Mouse (Mus musculus): ENCODE results near the gene Gm49358. TPM values are rescaled to one million over a fixed set of nuclear protein-coding genes. Genes with fewer than 3 reads are reported as not detected.

Gm49358 gene
- polyA plus RNA-seq, 1 experiment from 2014 or later, result not detected

- Histone ChIP-seq H3K9me3 (replicated peaks; ENCODE audit: control insufficient read depth, low read length) (no peaks in the 10 kb centered on the region), H3K27ac (ENCODE audit: low read length) (no peak overlapping the region), H3K27me3 (ENCODE audit: control insufficient read depth, insufficient read depth, low read length) (no peaks in the 10 kb centered on the region), H3K4me1 (ENCODE audit: control insufficient read depth, insufficient read depth, low read length) (no peaks in the 10 kb centered on the region), H3K36me3 (ENCODE audit: control insufficient read depth, insufficient read depth, low read length) (no peaks in the 10 kb centered on the region), H3K4me3 (replicated peaks; ENCODE audit: low read length) (no peak overlapping the region), H3K9ac (ENCODE audit: low read length) (no peak overlapping the region), H3K4me2 (ENCODE audit: low read depth, low read length) (no peak overlapping the region)
- 77% methylated on average over 4 of the region's 4 CpGs for WGBS
- ATAC-seq (ENCODE audit: insufficient read depth, low FRiP score), result no peak
Measured at GRCm38 (mm10) chr10:86860396-86860795, 96.6 kb downstream of the Gm49358 start.

DNA sequence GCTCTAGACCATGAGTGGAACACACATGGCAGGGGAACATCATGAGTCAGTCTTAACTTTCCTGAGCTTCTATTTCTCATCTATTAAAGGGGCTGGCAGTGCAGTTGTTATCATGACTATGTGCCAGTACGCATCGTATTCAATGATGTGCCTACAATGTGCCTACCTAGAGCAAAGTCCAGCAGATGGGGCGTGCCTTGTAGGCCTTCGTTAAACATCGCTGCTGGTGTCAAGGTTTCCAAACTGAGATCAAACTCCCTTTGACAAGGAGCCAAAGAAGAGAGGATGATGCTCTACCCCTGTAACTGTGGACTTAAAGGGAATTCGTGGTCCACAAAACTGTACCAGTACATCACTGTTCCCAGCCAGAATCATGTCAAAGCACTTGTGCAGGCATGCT lies 98.7 kb downstream of the Gm49358 start:
- Histone ChIP-seq H3K4me3 (replicated peaks; ENCODE audit: low read length) (no peak overlapping the region), H3K36me3 (ENCODE audit: control insufficient read depth, insufficient read depth, low read length) (no peaks in the 10 kb centered on the region), H3K27me3 (ENCODE audit: control insufficient read depth, insufficient read depth, low read length) (no peaks in the 10 kb centered on the region), H3K4me1 (ENCODE audit: control insufficient read depth, insufficient read depth, low read length) (no peaks in the 10 kb centered on the region), H3K27ac (ENCODE audit: low read length) (no peak overlapping the region), H3K9me3 (replicated peaks; ENCODE audit: control insufficient read depth, low read length) (no peaks in the 10 kb centered on the region), H3K4me2 (ENCODE audit: low read depth, low read length) (no peak overlapping the region), H3K9ac (ENCODE audit: low read length) (no peak overlapping the region)
- no peak for ATAC-seq (ENCODE audit: insufficient read depth, low FRiP score)
- 83% methylated on average over 6 of the region's 6 CpGs for WGBS

- Histone ChIP-seq H3K27me3 (ENCODE audit: control insufficient read depth, insufficient read depth, low read length) (no peaks in the 10 kb centered on the region), H3K4me1 (ENCODE audit: control insufficient read depth, insufficient read depth, low read length) (no peaks in the 10 kb centered on the region), H3K4me2 (ENCODE audit: low read depth, low read length) (no peak overlapping the region), H3K9me3 (replicated peaks; ENCODE audit: control insufficient read depth, low read length) (no peaks in the 10 kb centered on the region), H3K27ac (ENCODE audit: low read length) (no peak overlapping the region), H3K4me3 (replicated peaks; ENCODE audit: low read length) (no peak overlapping the region), H3K9ac (ENCODE audit: low read length) (no peak overlapping the region), H3K36me3 (ENCODE audit: control insufficient read depth, insufficient read depth, low read length) (no peaks in the 10 kb centered on the region)
- no peak for ATAC-seq (ENCODE audit: insufficient read depth, low FRiP score)
- 84% methylated on average over 6 of the region's 6 CpGs for WGBS
Measured at GRCm38 (mm10) chr10:86863429-86863828, 99.7 kb downstream of the Gm49358 start.

- no peak for ATAC-seq (ENCODE audit: insufficient read depth, low FRiP score)
- H3K4me2 ChIP-seq (ENCODE audit: low read depth, low read length), result no peak overlapping the region
- H3K9ac ChIP-seq (ENCODE audit: low read length), result no peak overlapping the region
- H3K4me3 ChIP-seq (replicated peaks; ENCODE audit: low read length), result no peak overlapping the region
- 56% methylated on average over 7 of the region's 7 CpGs for WGBS
- no peaks in the 10 kb centered on the region for H3K4me1 ChIP-seq (ENCODE audit: control insufficient read depth, insufficient read depth, low read length)
- H3K27me3 ChIP-seq (ENCODE audit: control insufficient read depth, insufficient read depth, low read length), result no peaks in the 10 kb centered on the region
- no peak overlapping the region for H3K27ac ChIP-seq (ENCODE audit: low read length)
- H3K36me3 ChIP-seq (ENCODE audit: control insufficient read depth, insufficient read depth, low read length), result no peaks in the 10 kb centered on the region
- H3K9me3 ChIP-seq (replicated peaks; ENCODE audit: control insufficient read depth, low read length), result no peaks in the 10 kb centered on the region
Measured at GRCm38 (mm10) chr10:86872121-86872520, 108.3 kb downstream of the Gm49358 start.

DNA sequence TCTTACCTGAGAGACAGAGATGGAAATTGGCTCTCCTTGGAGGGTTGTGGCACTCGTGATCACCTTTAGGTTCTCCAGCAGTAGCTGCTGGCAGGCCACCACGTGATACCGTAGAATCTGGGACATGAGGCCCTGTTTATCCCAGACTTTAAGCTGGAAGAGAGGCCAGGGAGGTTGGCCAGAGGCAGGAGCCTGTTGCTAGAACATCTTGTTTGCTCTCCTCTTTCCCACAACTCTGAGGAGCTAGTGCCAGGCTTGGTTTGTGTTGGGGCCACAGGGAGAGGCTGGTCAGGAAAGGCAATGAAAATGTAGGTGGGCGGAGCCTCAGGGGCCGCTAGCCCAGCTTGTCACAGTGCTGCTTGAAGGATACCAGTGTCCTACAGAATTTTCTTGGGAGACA lies 108.8 kb downstream of the Gm49358 start:
- WGBS, result 61% methylated on average over 5 of the region's 5 CpGs
- Histone ChIP-seq H3K9ac (ENCODE audit: low read length) (no peak overlapping the region), H3K4me3 (replicated peaks; ENCODE audit: low read length) (no peak overlapping the region), H3K27me3 (ENCODE audit: control insufficient read depth, insufficient read depth, low read length) (no peaks in the 10 kb centered on the region), H3K9me3 (replicated peaks; ENCODE audit: control insufficient read depth, low read length) (no peaks in the 10 kb centered on the region), H3K27ac (ENCODE audit: low read length) (no peak overlapping the region), H3K4me2 (ENCODE audit: low read depth, low read length) (no peak overlapping the region), H3K4me1 (ENCODE audit: control insufficient read depth, insufficient read depth, low read length) (no peaks in the 10 kb centered on the region), H3K36me3 (ENCODE audit: control insufficient read depth, insufficient read depth, low read length) (no peaks in the 10 kb centered on the region)
- ATAC-seq (ENCODE audit: insufficient read depth, low FRiP score), result no peak

DNA sequence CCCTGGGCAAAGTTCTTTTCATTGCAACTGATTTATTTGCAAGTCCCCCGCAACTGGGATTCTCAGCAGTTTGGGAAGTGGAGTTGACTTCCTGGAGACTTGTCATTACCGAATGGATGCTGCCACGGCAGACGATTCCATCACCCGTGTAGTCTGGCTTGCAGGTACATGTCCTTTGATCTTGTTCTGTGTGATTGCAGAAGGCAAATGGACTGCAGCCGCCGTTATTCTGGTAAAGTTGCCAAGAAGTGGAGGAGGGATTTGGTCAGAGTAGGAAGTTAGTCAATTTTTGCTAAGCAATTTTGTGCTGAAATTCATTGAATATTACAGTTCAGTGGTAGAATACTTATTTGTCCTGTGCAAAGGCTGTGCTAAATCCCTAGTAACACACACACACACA lies 114.9 kb downstream of the Gm49358 start:
- H3K27ac ChIP-seq (ENCODE audit: low read length), result no peak overlapping the region
- 72% methylated on average over 7 of the region's 7 CpGs for WGBS
- H3K4me3 ChIP-seq (replicated peaks; ENCODE audit: low read length), result no peak overlapping the region
- no peaks in the 10 kb centered on the region for H3K27me3 ChIP-seq (ENCODE audit: control insufficient read depth, insufficient read depth, low read length)
- no peaks in the 10 kb centered on the region for H3K9me3 ChIP-seq (replicated peaks; ENCODE audit: control insufficient read depth, low read length)
- no peaks in the 10 kb centered on the region for H3K36me3 ChIP-seq (ENCODE audit: control insufficient read depth, insufficient read depth, low read length)
- no peak for ATAC-seq (ENCODE audit: insufficient read depth, low FRiP score)
- H3K9ac ChIP-seq (ENCODE audit: low read length), result no peak overlapping the region
- H3K4me2 ChIP-seq (ENCODE audit: low read depth, low read length), result no peak overlapping the region
- no peaks in the 10 kb centered on the region for H3K4me1 ChIP-seq (ENCODE audit: control insufficient read depth, insufficient read depth, low read length)

DNA sequence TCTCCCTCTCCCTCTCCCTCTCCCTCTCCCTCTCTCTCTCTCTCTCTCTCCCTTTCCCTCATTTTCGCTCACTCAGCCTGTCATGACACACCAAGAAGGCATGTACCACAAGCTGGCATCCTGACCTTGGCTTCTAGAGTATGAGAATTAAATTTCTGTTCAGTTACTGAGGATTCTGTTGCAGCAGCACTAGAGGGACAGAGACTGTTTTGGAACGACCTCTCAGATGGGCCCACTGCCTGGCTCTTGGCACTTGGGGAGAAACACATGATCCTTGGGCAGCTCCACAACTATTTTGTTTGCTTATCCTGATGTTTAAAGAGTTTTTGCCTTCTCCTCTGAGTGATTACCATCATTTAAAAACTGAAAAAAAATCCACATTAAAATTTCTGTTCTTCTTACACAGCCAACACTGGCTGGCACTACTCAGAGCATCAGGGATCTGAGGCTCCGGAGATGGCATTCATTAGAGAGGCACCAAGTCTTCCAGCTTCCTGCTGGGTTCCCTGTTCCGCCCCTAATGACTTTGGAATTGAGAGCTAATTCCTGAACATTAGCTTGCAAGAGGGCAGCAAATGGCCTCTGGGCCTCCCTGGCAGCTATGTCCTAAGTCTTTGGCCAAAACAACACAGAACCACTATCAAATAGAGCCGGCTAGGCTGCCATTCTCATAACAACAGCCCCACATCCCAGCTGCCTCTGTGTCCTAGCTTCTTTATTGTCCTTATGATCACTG lies 116.5 kb downstream of the Gm49358 start:
- ATAC-seq (ENCODE audit: insufficient read depth, low FRiP score), result no peak
- Histone ChIP-seq H3K4me1 (ENCODE audit: control insufficient read depth, insufficient read depth, low read length) (no peaks in the 10 kb centered on the region), H3K27ac (ENCODE audit: low read length) (no peak overlapping the region), H3K4me2 (ENCODE audit: low read depth, low read length) (no peak overlapping the region), H3K9me3 (replicated peaks; ENCODE audit: control insufficient read depth, low read length) (no peaks in the 10 kb centered on the region), H3K27me3 (ENCODE audit: control insufficient read depth, insufficient read depth, low read length) (no peaks in the 10 kb centered on the region), H3K9ac (ENCODE audit: low read length) (no peak overlapping the region), H3K4me3 (replicated peaks; ENCODE audit: low read length) (no peak overlapping the region), H3K36me3 (ENCODE audit: control insufficient read depth, insufficient read depth, low read length) (no peaks in the 10 kb centered on the region)
- WGBS, result 62% methylated on average over 5 of the region's 5 CpGs

DNA sequence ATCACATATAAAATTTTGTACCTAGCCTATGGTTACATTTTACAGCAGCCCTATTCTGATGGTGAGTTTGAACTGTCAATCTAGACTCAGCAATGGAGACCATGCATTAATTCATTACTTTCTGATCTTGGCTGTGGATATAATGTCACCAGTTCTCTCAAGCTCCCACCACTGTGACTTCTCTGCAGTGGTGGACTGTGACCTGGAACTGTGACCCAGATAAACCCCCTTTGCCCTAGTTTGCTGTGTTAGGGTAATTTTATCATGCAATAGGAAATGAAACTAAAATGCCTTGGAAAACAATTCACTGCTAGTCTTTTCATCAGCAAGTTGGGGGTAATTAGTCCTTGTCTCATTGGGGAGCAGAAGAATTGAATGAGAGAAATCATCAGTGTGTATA lies 117.7 kb downstream of the Gm49358 start:
- no peak for ATAC-seq (ENCODE audit: insufficient read depth, low FRiP score)
- Histone ChIP-seq H3K9ac (ENCODE audit: low read length) (no peak overlapping the region), H3K4me2 (ENCODE audit: low read depth, low read length) (no peak overlapping the region), H3K4me1 (ENCODE audit: control insufficient read depth, insufficient read depth, low read length) (no peaks in the 10 kb centered on the region), H3K36me3 (ENCODE audit: control insufficient read depth, insufficient read depth, low read length) (no peaks in the 10 kb centered on the region), H3K9me3 (replicated peaks; ENCODE audit: control insufficient read depth, low read length) (no peaks in the 10 kb centered on the region), H3K27ac (ENCODE audit: low read length) (no peak overlapping the region), H3K4me3 (replicated peaks; ENCODE audit: low read length) (no peak overlapping the region), H3K27me3 (ENCODE audit: control insufficient read depth, insufficient read depth, low read length) (no peaks in the 10 kb centered on the region)
